Mouse (Mus musculus) spleen, postnatal 14 days (tissue): ENCODE measurements around the gene Wscd1.
"Not testable (repeated sequence)": the region's sequence is repeated elsewhere in the genome, so short reads cannot be mapped to it uniquely, and the experiment has no call there.

Experiments used
- DNase-seq, 2 experiments: peaks; one replicate each; pipeline ENCODE4 v3.0.0; 2021 to 2022; ENCODE audit warnings: low spot score in 2 of 2

Wscd1 gene

GRCm38 (mm10) chr11:71769744-71770143 is 20.0 kb downstream of the Wscd1 start:
- DNase-seq: no peak

DNA sequence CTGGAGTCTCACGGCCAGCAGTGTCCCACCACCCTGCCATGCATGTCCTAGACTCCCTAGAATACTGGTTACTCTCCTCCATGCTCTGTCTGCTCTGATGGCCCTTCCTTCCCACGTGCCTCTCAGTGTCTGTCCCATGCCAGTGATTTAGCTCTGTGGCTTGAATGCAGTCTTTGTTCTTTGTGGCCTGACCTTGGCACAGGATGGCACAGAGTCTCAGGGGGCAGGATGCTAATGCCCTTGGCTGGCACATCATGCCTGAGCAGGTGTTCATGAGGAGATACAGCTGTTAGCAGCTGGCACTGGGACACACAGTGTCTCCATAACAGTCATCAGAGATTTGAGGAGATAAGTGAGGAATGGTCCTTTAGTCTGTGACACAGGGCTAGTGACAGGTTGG is 20.8 kb downstream of the Wscd1 start:
- DNase-seq: no peak

DNA sequence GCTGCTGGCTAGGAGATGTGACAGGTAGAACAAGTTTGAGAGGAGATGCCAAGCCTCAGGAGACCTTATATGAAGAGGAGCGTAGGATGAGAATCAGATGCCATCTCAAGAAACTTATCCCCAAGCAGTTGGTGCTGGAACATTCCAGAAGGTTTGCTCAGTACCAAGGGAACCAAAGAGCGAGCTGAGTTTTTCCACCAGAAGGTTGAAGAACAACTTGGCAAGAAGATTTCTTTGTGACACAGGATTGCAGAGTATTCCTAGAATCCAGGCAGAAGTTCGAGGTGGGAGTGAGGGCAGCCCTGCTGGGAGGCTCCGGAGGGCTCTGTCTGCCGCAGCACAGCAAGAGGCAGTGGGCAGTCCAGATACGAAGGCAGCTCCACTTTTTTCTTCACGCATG is 21.4 kb downstream of the Wscd1 start:
- DNase-seq: no peak

DNA sequence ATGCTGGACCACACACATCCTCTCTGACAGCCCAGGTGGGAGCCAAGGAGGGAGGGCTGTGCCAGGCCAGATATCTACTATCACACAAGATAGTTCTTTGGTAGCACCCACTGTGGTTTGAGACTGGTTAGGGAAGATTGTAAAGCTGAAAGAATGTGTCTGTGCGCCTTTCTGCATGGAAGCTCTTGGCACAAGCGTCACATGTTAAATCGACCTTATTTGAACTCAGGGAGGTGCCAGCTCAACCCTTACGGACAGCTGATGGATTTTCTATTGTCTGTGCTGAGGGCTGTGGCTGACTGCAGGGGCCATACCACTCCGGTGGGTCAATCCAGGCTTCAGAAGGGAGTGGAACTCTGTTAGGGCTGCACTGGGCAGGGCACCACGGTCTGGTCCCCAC is 22.3 kb downstream of the Wscd1 start:
- DNase-seq: no peak

DNA sequence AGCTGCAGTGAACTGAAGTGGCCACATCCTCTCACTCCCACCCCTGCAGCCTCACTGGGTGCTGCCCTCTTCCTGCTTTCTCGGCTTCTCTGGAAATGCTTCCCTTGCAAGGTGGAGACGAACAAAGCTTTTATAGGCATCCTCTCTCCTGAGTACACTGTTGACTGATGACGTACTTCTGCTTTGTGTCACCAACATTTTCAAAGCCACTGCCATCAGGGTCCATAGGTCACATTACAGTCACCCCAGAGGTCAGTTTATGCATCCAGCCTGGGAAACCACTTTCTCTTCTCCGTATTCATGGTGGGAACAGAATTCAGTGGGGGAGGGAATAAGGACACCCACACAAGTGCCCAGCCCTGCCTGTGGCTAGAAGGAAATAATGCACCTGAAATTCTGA is 23.1 kb downstream of the Wscd1 start:
- no peak for DNase-seq

DNA sequence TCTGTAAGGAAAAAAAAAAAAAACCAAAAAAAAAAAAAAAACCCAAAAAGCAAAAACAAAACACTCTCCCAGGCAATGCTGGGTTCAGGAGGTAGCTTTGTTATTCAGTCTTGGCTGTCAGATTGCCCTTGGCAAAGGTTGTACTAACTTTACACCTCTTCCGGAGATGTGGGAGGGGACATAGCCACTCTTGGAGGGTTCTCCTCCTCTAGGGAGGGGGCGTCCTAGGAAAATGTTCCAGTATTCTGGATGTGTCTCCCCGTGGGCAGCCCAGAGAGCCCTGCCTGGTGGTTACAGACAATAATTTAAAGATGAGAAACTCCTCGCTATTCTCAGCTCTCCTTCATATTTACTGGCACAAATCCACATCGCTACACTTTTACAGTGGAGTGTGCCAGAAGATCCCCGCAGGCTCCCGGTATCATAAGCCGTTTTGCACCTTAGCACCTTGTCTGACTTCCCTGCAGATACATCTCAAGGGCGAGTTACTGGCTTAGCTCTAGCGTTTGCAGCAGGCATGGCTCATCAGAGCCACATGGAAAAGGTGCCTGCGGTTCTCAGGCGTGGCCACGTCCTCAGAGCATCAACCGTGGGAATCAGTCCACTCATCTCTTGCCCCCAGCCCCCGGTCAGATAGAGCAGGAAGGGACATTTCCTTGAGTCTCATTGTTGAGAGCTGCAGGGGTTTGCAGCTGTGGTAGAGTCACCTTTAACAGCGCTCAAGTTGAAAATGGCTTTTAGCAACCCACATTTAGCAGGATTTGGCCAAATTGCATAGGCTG is 24.5 kb downstream of the Wscd1 start:
- no peak for DNase-seq

DNA sequence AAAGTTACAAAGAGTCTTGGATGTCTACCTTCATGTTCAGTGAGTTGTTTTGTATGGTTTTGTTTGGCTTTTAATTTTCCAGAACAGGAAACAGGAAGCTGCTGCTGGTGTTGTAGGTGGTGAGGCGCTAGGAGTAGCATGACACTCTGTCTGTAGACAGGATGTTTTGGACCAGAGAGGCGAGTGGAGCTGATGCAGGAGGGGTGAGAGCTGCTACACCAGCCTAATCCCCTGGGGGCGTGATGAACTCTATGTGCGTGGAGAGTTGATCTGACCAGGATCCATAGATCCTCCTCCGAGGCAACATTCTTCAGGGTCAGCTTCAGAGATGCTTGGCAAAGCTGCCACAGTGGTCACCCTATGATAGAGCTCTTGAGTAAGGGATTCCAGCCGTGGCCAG is 25.3 kb downstream of the Wscd1 start:
- DNase-seq: no peak

DNA sequence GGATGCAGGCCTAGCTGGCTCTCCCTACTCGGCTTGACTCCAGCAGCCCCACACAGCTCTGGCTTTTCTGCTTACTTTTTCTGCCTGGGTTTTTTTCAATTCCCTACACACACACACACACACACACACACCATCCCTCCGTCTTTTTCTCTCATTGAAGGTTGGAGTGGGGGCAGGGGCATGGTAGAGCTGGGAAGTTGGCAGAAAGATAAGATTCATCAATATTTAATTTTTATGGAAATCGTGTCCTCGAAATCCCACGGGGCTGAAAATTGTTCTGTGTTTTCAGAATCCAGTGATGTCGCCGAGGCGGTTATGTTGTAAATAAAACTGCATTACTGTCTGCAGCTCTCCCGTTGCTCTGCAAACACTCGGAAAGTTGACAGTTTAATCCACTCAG is 29.9 kb downstream of the Wscd1 start:
- DNase-seq: no peak

- no peak for DNase-seq
These were observed 32.1 kb downstream of the Wscd1 start for GRCm38 (mm10) chr11:71781737-71782354.

DNA sequence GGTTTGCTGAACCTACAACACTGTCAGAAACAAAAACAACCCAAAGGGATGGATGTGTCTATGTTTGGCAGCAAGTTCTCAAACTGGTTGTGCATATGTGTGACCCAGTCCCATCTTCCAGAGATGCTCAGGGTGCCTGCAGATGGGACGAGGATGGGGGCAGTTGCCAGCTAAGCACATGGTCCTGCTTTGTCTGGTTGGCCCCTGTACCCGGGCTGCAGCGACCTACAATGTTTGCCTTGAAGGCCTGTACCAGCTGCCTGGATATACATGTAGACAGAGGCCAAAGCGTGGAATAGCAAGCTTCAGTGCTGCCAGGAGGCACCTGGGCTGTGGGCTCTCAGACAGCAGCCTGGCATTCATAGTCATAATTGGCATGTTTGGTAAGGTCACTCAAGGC is 35.8 kb downstream of the Wscd1 start:
- no peak for DNase-seq

DNA sequence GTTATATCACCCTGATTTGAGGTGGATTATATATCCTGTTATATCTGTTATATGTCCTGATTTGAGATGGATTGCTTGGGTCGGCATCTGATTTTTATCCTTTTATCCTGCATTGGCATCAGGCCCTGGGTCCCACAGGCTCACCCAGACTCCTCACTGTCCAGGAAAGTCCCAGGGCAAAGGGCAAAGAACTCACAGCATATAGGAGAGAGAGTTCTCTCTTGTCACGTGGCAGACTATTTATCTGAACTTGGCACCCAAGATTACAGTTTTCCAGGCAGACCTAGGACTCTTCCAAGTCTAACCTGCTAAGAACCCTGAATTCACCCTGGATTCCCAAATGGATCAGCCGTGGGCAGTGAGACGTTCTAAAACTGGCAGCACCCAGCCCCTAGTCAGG is 38.5 kb downstream of the Wscd1 start:
- DNase-seq: no peak

- no peak for DNase-seq
These were observed 40.5 kb downstream of the Wscd1 start for GRCm38 (mm10) chr11:71790227-71790626.

GRCm38 (mm10) chr11:71799206-71799605 is 49.5 kb downstream of the Wscd1 start:
- no peak for DNase-seq

DNA sequence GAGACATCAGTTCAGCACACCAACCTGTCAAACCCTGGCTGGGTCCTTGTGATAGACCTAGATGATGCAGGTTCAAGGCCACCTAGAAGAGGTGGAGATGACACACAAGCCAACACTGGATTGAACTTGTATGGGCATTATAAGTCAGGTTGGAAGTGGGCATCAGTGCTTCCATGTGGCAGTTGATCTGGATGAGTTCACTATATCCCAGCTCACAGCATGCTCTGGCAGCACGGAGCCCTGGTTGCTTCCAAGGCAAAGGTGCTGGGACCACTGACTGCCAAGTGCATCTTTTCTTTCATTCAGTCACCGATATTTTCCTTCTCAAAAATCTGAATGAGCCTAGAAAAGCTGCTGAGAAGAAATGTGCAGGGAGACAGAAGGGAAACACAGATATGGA is 58.8 kb downstream of the Wscd1 start:
- DNase-seq: no peak

DNA sequence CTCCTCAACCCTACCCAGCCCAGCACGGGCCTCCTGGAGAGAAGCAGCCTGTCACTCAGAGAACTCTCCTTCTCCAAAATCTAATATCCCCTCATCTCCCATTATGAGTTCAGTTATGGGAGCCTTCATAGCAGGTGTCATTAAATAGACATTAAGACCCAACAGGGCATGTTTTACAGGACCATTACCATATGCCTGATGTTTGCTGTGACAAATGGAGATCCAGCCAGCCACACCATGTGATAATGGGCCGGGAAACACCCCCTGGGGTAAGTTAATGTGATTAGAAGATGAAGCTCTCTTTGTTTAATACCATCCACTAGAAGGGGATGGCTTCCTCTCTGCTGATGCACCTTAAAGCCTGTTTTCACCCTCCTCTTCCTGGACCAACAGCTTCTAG is 62.1 kb downstream of the Wscd1 start:
- DNase-seq: no peak

DNA sequence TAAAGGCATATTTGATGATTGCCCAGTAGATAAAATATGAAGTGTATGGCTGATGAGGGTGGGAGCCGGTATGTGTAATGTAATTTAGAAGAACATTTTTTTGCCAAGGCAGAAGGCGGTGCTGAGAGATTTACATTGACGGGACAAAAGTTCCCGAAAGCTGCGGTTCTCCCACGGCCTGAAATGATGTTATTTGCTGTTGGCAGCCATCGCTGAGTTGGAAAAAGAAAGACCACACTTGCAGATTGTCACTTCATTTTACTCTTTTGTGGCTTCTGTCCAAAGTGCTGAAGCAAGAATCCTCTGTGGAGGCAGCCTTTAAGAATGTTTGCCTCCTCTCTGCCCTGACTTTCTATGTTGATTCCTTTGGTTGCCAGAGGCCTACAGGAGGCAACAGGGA is 63.2 kb downstream of the Wscd1 start:
- DNase-seq: no peak

- no peak for DNase-seq
These were observed 64.8 kb downstream of the Wscd1 start for GRCm38 (mm10) chr11:71814511-71814910.

DNA sequence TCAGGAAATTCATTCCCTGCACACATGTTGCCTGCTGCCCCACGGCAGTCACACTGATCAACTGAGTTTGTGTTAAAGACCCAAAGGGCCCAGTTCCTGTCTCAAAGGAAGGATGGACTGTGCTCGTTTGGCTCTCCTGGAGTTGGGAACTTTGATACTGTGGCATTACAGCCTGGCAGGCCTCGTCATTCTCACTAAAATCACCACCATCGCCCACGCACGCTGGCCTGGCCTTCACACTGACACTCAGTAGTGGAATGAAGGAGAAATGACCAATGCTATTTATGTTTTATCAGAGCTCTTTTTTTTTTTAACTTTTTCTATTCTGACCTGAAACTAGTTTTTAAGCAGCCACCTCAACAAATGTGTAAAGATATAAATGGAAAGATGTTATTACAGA is 65.6 kb downstream of the Wscd1 start:
- no peak for DNase-seq

DNA sequence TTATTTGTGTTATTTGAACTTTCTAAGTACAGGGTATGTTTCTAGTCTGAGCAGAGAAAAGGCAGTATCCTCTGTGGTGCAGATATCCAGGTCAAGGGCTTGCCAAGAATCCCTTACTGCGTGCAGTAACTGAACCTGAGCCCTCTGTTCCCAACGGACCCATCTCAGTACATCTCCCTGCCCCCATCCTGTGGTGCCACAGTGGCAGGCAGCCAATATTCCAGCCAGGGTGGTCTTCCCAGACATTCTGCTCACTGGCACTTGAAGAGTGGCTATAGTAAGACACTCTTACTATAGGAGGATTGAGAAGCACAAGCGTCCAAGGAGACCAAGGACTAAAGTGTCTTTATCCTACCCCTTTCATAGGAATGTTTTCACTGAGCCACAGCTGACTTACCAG is 67.2 kb downstream of the Wscd1 start:
- DNase-seq: no peak

GRCm38 (mm10) chr11:71817341-71817740 is 67.6 kb downstream of the Wscd1 start:
- no peak for DNase-seq

GRCm38 (mm10) chr11:71818111-71818510 is 68.4 kb downstream of the Wscd1 start:
- DNase-seq: no peak

DNA sequence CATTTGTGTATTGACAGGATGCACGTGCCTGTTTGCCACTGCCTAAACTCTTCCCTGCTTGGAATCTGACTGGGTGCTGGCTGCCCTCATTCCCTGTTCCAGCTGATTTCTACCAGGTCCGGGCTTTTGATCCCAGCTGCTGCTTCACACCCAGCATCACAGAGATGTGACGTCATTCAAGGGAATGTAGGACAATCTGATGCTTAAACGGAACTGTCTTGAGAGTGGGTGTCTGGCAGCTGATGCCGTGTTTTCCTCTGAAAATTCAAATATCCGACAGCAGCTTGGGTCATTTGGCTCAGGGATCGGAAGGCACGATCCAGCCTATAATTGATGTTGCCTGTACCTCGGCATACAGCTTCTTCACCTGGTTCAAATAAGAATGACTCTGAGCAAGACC is 70.2 kb downstream of the Wscd1 start:
- DNase-seq: no peak

DNA sequence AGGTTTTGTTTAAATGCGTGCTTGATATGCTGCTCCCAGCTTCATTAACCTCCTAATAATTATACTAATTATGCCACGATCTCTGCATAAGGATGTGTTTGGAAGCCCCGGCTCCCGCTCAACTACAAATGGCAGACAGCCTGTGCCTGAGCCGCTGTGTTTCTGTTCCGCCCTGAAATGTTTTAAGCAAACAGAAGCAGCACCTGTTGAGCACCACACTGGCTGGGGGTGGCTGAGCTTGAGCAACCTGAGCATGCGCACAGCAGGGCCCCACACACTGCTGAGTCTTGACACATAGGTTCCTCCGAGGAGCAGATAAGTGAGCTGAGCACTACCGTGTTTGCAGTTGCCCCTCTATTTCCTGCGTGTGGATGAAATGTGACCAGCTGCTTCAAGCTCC is 71.1 kb downstream of the Wscd1 start:
- no peak for DNase-seq

DNA sequence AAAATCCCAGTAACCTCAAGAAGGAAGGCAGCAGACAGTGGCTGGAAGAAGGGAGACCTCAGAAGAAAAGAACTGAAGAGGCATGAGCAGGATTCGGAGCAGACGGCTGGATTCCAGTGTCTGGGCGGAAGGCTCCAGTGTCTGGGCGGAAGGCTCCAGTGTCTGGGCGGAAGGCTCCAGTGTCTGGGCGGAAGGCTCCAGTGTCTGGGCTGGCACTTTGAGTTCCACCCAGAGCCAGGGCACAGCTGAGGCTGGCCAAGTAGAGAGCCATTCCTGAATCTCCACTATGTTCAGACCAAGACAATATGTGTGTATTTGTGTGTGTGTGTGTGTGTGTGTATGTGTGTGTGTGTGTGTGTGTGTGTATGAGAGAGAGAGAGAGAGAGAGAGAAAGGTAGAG is 71.8 kb downstream of the Wscd1 start:
- not testable (repeated sequence) for DNase-seq
